Mouse (Mus musculus): ENCODE data around the gene Serpinb9d. TPM values are rescaled to one million over a fixed set of nuclear protein-coding genes. Genes with fewer than 3 reads are reported as not detected.

Gene Serpinb9d
- not detected in 2 replicates for polyA plus RNA-seq (2012; ENCODE audit: low replicate concordance)

GRCm38 (mm10) chr13:33192659-33193058 is at the start of gene Serpinb9d:
Gene Serpinb9d (plus strand): TSS chr13:33192959.

GRCm38 (mm10) chr13:33159642-33160041 is 33.1 kb upstream of the Serpinb9d start, which contains the start of gene Serpinb9c:
Gene Serpinb9c (minus strand): TSS chr13:33159742.

GRCm38 (mm10) chr13:33249312-33249711 is 56.6 kb downstream of the Serpinb9d start, which contains the start of gene Serpinb9e:
Gene Serpinb9e (plus strand): TSS chr13:33249612.

Other genes starting within 250 kb of the Serpinb9d start
- 0.56 and 1.9 TPM in 2 replicates for gene Serpinb6b, start 227.8 kb upstream of the Serpinb9d start, polyA plus RNA-seq (2012; ENCODE audit: low replicate concordance)
- gene Serpinb9, start 189.7 kb upstream of the Serpinb9d start, polyA plus RNA-seq (2012; ENCODE audit: low replicate concordance) = 1.5 and 1.6 TPM in 2 replicates
- 0.19 and 0.27 TPM in 2 replicates for gene Serpinb9b, start 165.5 kb upstream of the Serpinb9d start, polyA plus RNA-seq (2012; ENCODE audit: low replicate concordance)
- gene Serpinb1b, start 114.4 kb upstream of the Serpinb9d start, polyA plus RNA-seq (2012; ENCODE audit: low replicate concordance) = not detected in 2 replicates
- gene Serpinb9c, start 33.2 kb upstream of the Serpinb9d start, polyA plus RNA-seq (2012; ENCODE audit: low replicate concordance) = not detected in 2 replicates
- not detected in 2 replicates for gene Serpinb9e, start 56.7 kb downstream of the Serpinb9d start, polyA plus RNA-seq (2012; ENCODE audit: low replicate concordance)
- gene Serpinb9f, start 131.1 kb downstream of the Serpinb9d start, polyA plus RNA-seq (2012; ENCODE audit: low replicate concordance) = not detected in 2 replicates
- not detected in 2 replicates for gene Gm11397, start 202.8 kb downstream of the Serpinb9d start, polyA plus RNA-seq (2012; ENCODE audit: low replicate concordance)